Mouse (Mus musculus) brain, embryonic 14.5 days (tissue): ENCODE data around the gene Asic4.

ENCODE experiments used
- CTCF ChIP-seq: fragments of 200-500 bp; IDR thresholded peaks from 2 replicates; pipeline ENCODE4 v1.5.1; 2012; ENCODE audit warnings: inconsistent platforms, mild to moderate bottlenecking, moderate library complexity, borderline replicate concordance; ENCODE audit not compliant: insufficient read depth, insufficient read length; ENCODE audit errors: extremely low read depth
- POLR2A ChIP-seq: fragments of 200-500 bp; IDR thresholded peaks from 2 replicates; pipeline ENCODE4 v1.6.1; 2012; ENCODE audit warnings: mild to moderate bottlenecking, inconsistent platforms, borderline replicate concordance; ENCODE audit not compliant: poor library complexity, insufficient read depth, insufficient read length, severe bottlenecking; ENCODE audit errors: extremely low read depth

GRCm38 (mm10) chr1:75406173-75406572, 44.1 kb upstream of the Asic4 start:
- no peak for TF ChIP-seq CTCF
- no peak for TF ChIP-seq POLR2A
